Mouse (Mus musculus) myocyte (in vitro differentiated cells): ENCODE measurements around the gene Atp6v1a.

Source experiments
- CEBPB ChIP-seq: IDR thresholded peaks from 2 replicates; pipeline ENCODE4 v1.6.1; 2011; ENCODE audit warnings: mild to moderate bottlenecking, moderate library complexity; ENCODE audit not compliant: poor library complexity, insufficient read depth, severe bottlenecking
- E2F4 ChIP-seq: IDR thresholded peaks from one replicate; pipeline ENCODE4 v1.6.1; 2011; ENCODE audit warnings: mild to moderate bottlenecking, control low read depth, moderate library complexity; ENCODE audit not compliant: insufficient read depth
- MAX ChIP-seq: IDR thresholded peaks from one replicate; pipeline ENCODE4 v1.6.1; 2011; ENCODE audit warnings: low read depth, mild to moderate bottlenecking, control low read depth
- MYOD1 ChIP-seq, 3 experiments: IDR thresholded peaks; one replicate each; pipeline ENCODE4 v1.6.1; 2011; ENCODE audit warnings: control low read depth in 2 of 3, low read depth in 2 of 3, mild to moderate bottlenecking in 2 of 3, moderate library complexity in 1 of 3; ENCODE audit not compliant: insufficient read length in 2 of 3, control insufficient read depth in 1 of 3
- MYOG ChIP-seq, 3 experiments: IDR thresholded peaks; one replicate each; pipeline ENCODE4 v1.6.1; 2011; ENCODE audit warnings: control low read depth in 2 of 3, low read depth in 2 of 3, mild to moderate bottlenecking in 2 of 3; ENCODE audit not compliant: insufficient read length in 2 of 3, control insufficient read depth in 1 of 3, insufficient read depth in 1 of 3
- POLR2A ChIP-seq: IDR thresholded peaks from one replicate; pipeline ENCODE4 v1.6.1; 2011; ENCODE audit warnings: low read depth, mild to moderate bottlenecking, control low read depth, moderate library complexity; ENCODE audit not compliant: insufficient read length
- POLR2AphosphoS2 ChIP-seq: IDR thresholded peaks from one replicate; pipeline ENCODE4 v1.6.1; 2011; ENCODE audit warnings: low read depth, control low read depth; ENCODE audit not compliant: insufficient read length
- TCF3 ChIP-seq: IDR thresholded peaks from one replicate; pipeline ENCODE4 v1.6.1; 2011; ENCODE audit warnings: low read depth, control low read depth; ENCODE audit not compliant: insufficient read length
- USF1 ChIP-seq: IDR thresholded peaks from one replicate; pipeline ENCODE4 v1.6.1; 2011; ENCODE audit warnings: low read depth, mild to moderate bottlenecking, control low read depth, moderate library complexity

GRCm38 (mm10) chr16:44102925-44103324, 36.6 kb downstream of the Atp6v1a start:
- no peak for TF ChIP-seq MAX
- no peak for TF ChIP-seq CEBPB
- TF ChIP-seq POLR2A, result no peak
- no peak for TF ChIP-seq E2F4
- no peak for TF ChIP-seq MYOG (IDR thresholded peaks at IDR 0.05; ENCODE audit: control insufficient read depth in 1 of 3, insufficient read depth in 1 of 3, insufficient read length in 2 of 3, low read depth in 2 of 3)
- no peak for TF ChIP-seq TCF3
- TF ChIP-seq MYOD1 (IDR thresholded peaks at IDR 0.05; ENCODE audit: control insufficient read depth in 1 of 3, insufficient read length in 2 of 3, low read depth in 2 of 3), result no peak
- no peak for TF ChIP-seq USF1
- TF ChIP-seq POLR2AphosphoS2, result no peak
